Mouse (Mus musculus): Measurements from ENCODE around the gene Gpc5. TPM values are rescaled to one million over a fixed set of nuclear protein-coding genes. Genes with fewer than 3 reads are reported as not detected.

The Gpc5 gene
- polyA plus RNA-seq, 1 experiment from 2014 or later: 0.09 TPM

DNA sequence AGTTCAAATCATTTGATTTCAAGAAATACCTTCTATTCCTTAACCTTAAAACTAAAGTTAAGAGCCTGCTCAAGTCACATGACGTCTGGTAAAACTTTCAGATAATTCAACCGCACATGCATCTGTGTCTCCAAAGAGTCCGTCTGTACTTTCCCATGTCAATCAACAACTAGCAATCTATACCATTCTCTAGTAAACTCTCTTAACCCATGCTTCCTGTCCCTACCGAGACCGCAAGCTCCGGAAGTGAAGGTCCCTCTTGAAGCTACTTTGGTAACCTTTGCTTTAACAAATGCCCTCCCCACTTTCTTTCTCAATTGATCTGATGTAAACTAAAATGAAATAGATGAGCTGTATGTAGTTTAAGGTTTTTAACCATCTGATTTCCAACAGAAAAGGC, 1118.3 kb downstream of the Gpc5 start:
- no peaks in the 10 kb centered on the region for H3K9me3 ChIP-seq (ENCODE audit: control insufficient read depth)
- no peak overlapping the region for H3K4me2 ChIP-seq (replicated peaks; ENCODE audit: low read depth)
- H3K4me3 ChIP-seq (ENCODE audit: low read depth, low read length): no peak overlapping the region
- H3K27me3 ChIP-seq (replicated peaks; ENCODE audit: control insufficient read depth, insufficient read depth, low read length): no peaks in the 10 kb centered on the region
- no peaks in the 10 kb centered on the region for H3K36me3 ChIP-seq (ENCODE audit: control insufficient read depth, insufficient read depth)
- WGBS: 83% methylated on average over 6 of the region's 6 CpGs
- TF ChIP-seq CTCF (IDR thresholded peaks at IDR 0.05; ENCODE audit: low read depth): no peak
- H3K4me1 ChIP-seq (replicated peaks; ENCODE audit: control insufficient read depth, insufficient read depth, low read length): no peaks in the 10 kb centered on the region
- ATAC-seq: no peak
- no peak overlapping the region for H3K9ac ChIP-seq (ENCODE audit: low read depth, low read length)
- no peak overlapping the region for H3K27ac ChIP-seq (ENCODE audit: low read depth, low read length)

DNA sequence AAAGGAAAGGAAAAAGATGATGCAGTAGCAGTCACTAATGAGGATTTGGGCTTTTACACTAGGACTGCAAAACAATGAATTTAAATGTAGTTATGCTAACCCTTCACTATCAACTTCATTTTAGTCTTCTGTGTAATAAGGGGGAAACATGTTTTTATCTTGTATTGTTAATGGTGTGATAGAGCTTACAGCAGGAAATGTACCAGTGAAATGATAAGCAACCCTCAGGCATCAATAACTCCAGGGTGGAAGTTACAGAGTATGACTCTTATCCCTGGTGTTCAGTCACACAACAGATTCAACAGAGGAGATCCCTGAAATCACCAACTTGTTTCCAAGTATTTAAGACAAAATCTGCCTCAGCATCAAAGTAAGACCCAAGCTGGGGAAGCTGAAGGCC, 1120.0 kb downstream of the Gpc5 start:
- no peak overlapping the region for H3K9ac ChIP-seq (ENCODE audit: low read depth, low read length)
- H3K27me3 ChIP-seq (replicated peaks; ENCODE audit: control insufficient read depth, insufficient read depth, low read length): no peaks in the 10 kb centered on the region
- no peaks in the 10 kb centered on the region for H3K9me3 ChIP-seq (ENCODE audit: control insufficient read depth)
- H3K4me2 ChIP-seq (replicated peaks; ENCODE audit: low read depth): no peak overlapping the region
- no peaks in the 10 kb centered on the region for H3K36me3 ChIP-seq (ENCODE audit: control insufficient read depth, insufficient read depth)
- no peaks in the 10 kb centered on the region for H3K4me1 ChIP-seq (replicated peaks; ENCODE audit: control insufficient read depth, insufficient read depth, low read length)
- H3K4me3 ChIP-seq (ENCODE audit: low read depth, low read length): no peak overlapping the region
- ATAC-seq: no peak
- H3K27ac ChIP-seq (ENCODE audit: low read depth, low read length): no peak overlapping the region
- no peak for TF ChIP-seq CTCF (IDR thresholded peaks at IDR 0.05; ENCODE audit: low read depth)

DNA sequence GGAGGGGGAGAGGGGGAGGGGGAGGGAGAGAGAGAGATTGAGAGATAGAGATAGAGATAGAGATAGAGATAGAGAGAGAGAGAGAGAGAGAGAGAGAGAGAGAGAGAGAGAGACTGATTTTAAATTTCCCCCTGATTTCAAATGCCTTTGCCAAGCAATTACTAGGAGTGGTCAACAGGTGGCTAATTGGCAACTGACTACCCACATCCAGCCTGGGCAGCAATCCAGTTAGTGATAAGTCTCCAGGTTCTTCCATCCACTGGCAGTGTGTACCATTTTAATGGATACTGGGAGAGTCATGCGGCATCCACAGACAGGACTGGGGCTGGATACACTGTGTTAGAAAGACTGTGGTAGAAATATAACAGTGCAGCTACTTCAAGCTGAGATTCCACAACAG, 1166.1 kb downstream of the Gpc5 start:
- TF ChIP-seq CTCF (IDR thresholded peaks at IDR 0.05; ENCODE audit: low read depth): no peak
- Histone ChIP-seq H3K9ac (ENCODE audit: low read depth, low read length) (no peak overlapping the region), H3K27ac (ENCODE audit: low read depth, low read length) (no peak overlapping the region), H3K27me3 (replicated peaks; ENCODE audit: control insufficient read depth, insufficient read depth, low read length) (no peaks in the 10 kb centered on the region), H3K36me3 (ENCODE audit: control insufficient read depth, insufficient read depth) (no peaks in the 10 kb centered on the region), H3K4me2 (replicated peaks; ENCODE audit: low read depth) (no peak overlapping the region), H3K4me3 (ENCODE audit: low read depth, low read length) (no peak overlapping the region), H3K4me1 (replicated peaks; ENCODE audit: control insufficient read depth, insufficient read depth, low read length) (no peaks in the 10 kb centered on the region), H3K9me3 (ENCODE audit: control insufficient read depth) (no peaks in the 10 kb centered on the region)
- no peak for ATAC-seq
- WGBS: 90% methylated on average over 1 of the region's 1 CpGs

- no peak for ATAC-seq
These were observed 1216.5 kb downstream of the Gpc5 start for GRCm38 (mm10) chr14:116308541-116308940.

DNA sequence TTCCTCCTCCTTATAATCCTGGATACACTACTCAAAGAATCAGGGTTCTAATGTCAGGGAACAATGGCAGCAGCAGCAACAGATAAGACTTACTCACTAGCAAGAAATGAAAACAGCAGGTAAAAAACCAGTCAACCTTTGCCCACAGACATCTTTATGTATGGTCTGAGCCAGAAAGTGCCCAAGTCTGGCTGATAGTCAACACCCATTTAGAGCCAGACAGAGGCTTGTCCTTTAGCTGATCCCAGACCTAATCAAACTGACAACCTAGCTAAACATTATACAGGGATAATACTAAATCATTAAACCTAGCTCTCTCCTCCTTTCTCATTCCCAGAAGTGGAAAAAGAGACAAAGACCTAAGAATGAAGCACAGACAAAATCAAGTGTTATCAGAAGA, 1225.5 kb downstream of the Gpc5 start:
- H3K9ac ChIP-seq (ENCODE audit: low read depth, low read length): no peak overlapping the region
- no peaks in the 10 kb centered on the region for H3K27me3 ChIP-seq (replicated peaks; ENCODE audit: control insufficient read depth, insufficient read depth, low read length)

More at GRCm38 (mm10) chr14:116308541-116308940, 1216.5 kb downstream of the Gpc5 start:
- TF ChIP-seq CTCF (IDR thresholded peaks at IDR 0.05; ENCODE audit: low read depth): no peak
- no peak overlapping the region for H3K9ac ChIP-seq (ENCODE audit: low read depth, low read length)
- no peak overlapping the region for H3K4me3 ChIP-seq (ENCODE audit: low read depth, low read length)
- H3K9me3 ChIP-seq (ENCODE audit: control insufficient read depth): no peaks in the 10 kb centered on the region
- no peaks in the 10 kb centered on the region for H3K4me1 ChIP-seq (replicated peaks; ENCODE audit: control insufficient read depth, insufficient read depth, low read length)
- H3K36me3 ChIP-seq (ENCODE audit: control insufficient read depth, insufficient read depth): no peaks in the 10 kb centered on the region
- H3K27me3 ChIP-seq (replicated peaks; ENCODE audit: control insufficient read depth, insufficient read depth, low read length): no peaks in the 10 kb centered on the region
- WGBS: 89% methylated on average over 2 of the region's 2 CpGs
- H3K27ac ChIP-seq (ENCODE audit: low read depth, low read length): no peak overlapping the region
- H3K4me2 ChIP-seq (replicated peaks; ENCODE audit: low read depth): no peak overlapping the region

GRCm38 (mm10) chr14:116336182-116336581, 1244.2 kb downstream of the Gpc5 start:
- Histone ChIP-seq H3K27me3 (replicated peaks; ENCODE audit: control insufficient read depth, insufficient read depth, low read length) (no peaks in the 10 kb centered on the region), H3K4me3 (ENCODE audit: low read depth, low read length) (no peak overlapping the region), H3K36me3 (ENCODE audit: control insufficient read depth, insufficient read depth) (no peaks in the 10 kb centered on the region), H3K4me1 (replicated peaks; ENCODE audit: control insufficient read depth, insufficient read depth, low read length) (no peaks in the 10 kb centered on the region), H3K9ac (ENCODE audit: low read depth, low read length) (no peak overlapping the region), H3K27ac (ENCODE audit: low read depth, low read length) (no peak overlapping the region), H3K9me3 (ENCODE audit: control insufficient read depth) (no peaks in the 10 kb centered on the region), H3K4me2 (replicated peaks; ENCODE audit: low read depth) (no peak overlapping the region)
- 72% methylated on average over 4 of the region's 4 CpGs for WGBS
- ATAC-seq: no peak
- no peak for TF ChIP-seq CTCF (IDR thresholded peaks at IDR 0.05; ENCODE audit: low read depth)

More for the DNA sequence above, 1225.5 kb downstream of the Gpc5 start:
- no peaks in the 10 kb centered on the region for H3K36me3 ChIP-seq (ENCODE audit: control insufficient read depth, insufficient read depth)
- H3K4me3 ChIP-seq (ENCODE audit: low read depth, low read length): no peak overlapping the region
- no peak for TF ChIP-seq CTCF (IDR thresholded peaks at IDR 0.05; ENCODE audit: low read depth)
- ATAC-seq: no peak
- no peaks in the 10 kb centered on the region for H3K4me1 ChIP-seq (replicated peaks; ENCODE audit: control insufficient read depth, insufficient read depth, low read length)
- H3K4me2 ChIP-seq (replicated peaks; ENCODE audit: low read depth): no peak overlapping the region
- no peaks in the 10 kb centered on the region for H3K9me3 ChIP-seq (ENCODE audit: control insufficient read depth)
- no peak overlapping the region for H3K27ac ChIP-seq (ENCODE audit: low read depth, low read length)

- Histone ChIP-seq H3K4me3 (ENCODE audit: low read depth, low read length) (no peak overlapping the region), H3K36me3 (ENCODE audit: control insufficient read depth, insufficient read depth) (no peaks in the 10 kb centered on the region), H3K9ac (ENCODE audit: low read depth, low read length) (no peak overlapping the region), H3K4me1 (replicated peaks; ENCODE audit: control insufficient read depth, insufficient read depth, low read length) (no peaks in the 10 kb centered on the region), H3K4me2 (replicated peaks; ENCODE audit: low read depth) (no peak overlapping the region), H3K27ac (ENCODE audit: low read depth, low read length) (no peak overlapping the region), H3K27me3 (replicated peaks; ENCODE audit: control insufficient read depth, insufficient read depth, low read length) (no peaks in the 10 kb centered on the region), H3K9me3 (ENCODE audit: control insufficient read depth) (no peaks in the 10 kb centered on the region)
- no peak for ATAC-seq
- 71% methylated on average over 3 of the region's 3 CpGs for WGBS
- no peak for TF ChIP-seq CTCF (IDR thresholded peaks at IDR 0.05; ENCODE audit: low read depth)
These were observed 1246.4 kb downstream of the Gpc5 start for GRCm38 (mm10) chr14:116338395-116338794.
